Mouse (Mus musculus) heart, postnatal 0 days (tissue): Measurements from ENCODE around the gene Spink8. TPM values are rescaled to one million over a fixed set of nuclear protein-coding genes. Genes with fewer than 3 reads are reported as not detected.
A peak's percentile ranks its signal among the peaks of the same experiment; 100 is the strongest.

ENCODE experiments used
- ATAC-seq: fragments of 200-750 bp; cut with Nextera tagmentation; 2 replicates; pipeline ENCODE4 v1.8.0; 2017; ENCODE audit warnings: low read depth, moderate number of reproducible peaks, moderate library complexity; ENCODE audit not compliant: insufficient read depth
- DNase-seq: peaks from one replicate; pipeline ENCODE4 v3.0.0-alpha.2; 2016; ENCODE audit warnings: low spot score
- H3K27ac ChIP-seq: fragments of 300-500 bp; sonication (generic); 2 replicates; pipeline ENCODE4 v1.5.1; 2014; ENCODE audit warnings: low read depth, mild to moderate bottlenecking
- H3K27me3 ChIP-seq: fragments of 300-500 bp; sonication (generic); 2 replicates; pipeline ENCODE4 v1.6.1; 2014; ENCODE audit warnings: low read length, mixed read lengths; ENCODE audit not compliant: control insufficient read depth, insufficient read depth
- H3K36me3 ChIP-seq: fragments of 300-500 bp; sonication (generic); replicated peaks from 2 replicates; pipeline ENCODE4 v1.6.1; 2014; ENCODE audit warnings: low read length, mixed read lengths; ENCODE audit not compliant: control insufficient read depth, insufficient read depth
- H3K4me1 ChIP-seq: fragments of 300-500 bp; sonication (generic); 2 replicates; pipeline ENCODE4 v1.6.1; 2014; ENCODE audit warnings: antibody characterized with exemption; ENCODE audit not compliant: control insufficient read depth, insufficient read depth
- H3K4me2 ChIP-seq: fragments of 300-500 bp; sonication (generic); 2 replicates; pipeline ENCODE4 v1.6.1; 2014; ENCODE audit warnings: low read depth, mild to moderate bottlenecking, low read length, moderate library complexity
- H3K4me3 ChIP-seq: fragments of 300-500 bp; sonication (generic); 2 replicates; pipeline ENCODE4 v1.5.1; 2014; ENCODE audit warnings: low read depth, low read length
- H3K9ac ChIP-seq: fragments of 300-500 bp; sonication (generic); replicated peaks from 2 replicates; pipeline ENCODE4 v1.6.1; 2014; ENCODE audit warnings: low read depth, low read length, mixed read lengths
- H3K9me3 ChIP-seq: fragments of 300-500 bp; sonication (generic); replicated peaks from 2 replicates; pipeline ENCODE4 v1.6.1; 2016; ENCODE audit warnings: low read length; ENCODE audit not compliant: control insufficient read depth
- CTCF ChIP-seq: IDR thresholded peaks from 2 replicates; pipeline ENCODE4 v1.5.1; 2016; ENCODE audit warnings: antibody characterized with exemption, control low read depth, low read depth
- EP300 ChIP-seq: IDR thresholded peaks from 2 replicates; pipeline ENCODE4 v1.6.1; 2016; ENCODE audit warnings: antibody characterized with exemption, low read depth
- WGBS: fragments of 180-500 bp; shearing (Covaris S2); extraction: QIAGEN DNeasy Blood & Tissue Kit; methylation state at CpG from one replicate; pipeline ENCODE4 v1.1.7; 2014; 5-methylcytosine and 5-hydroxymethylcytosine counted together
- polyA plus RNA-seq: library from polyadenylated mRNA; unstranded; fragments of >200 nt; fragmentation: Nextera tagmentation; extraction: Ambion mirVana; gene quantifications from 2 replicates; pipeline ENCODE4 v1.2.1, GENCODE M21; 2015
- total RNA-seq: library from RNA; depleted of rRNA; stranded (reverse); fragments of >200 nt; gene quantifications from 2 replicates; pipeline ENCODE4 v1.2.3, GENCODE M21; 2014; ENCODE audit warnings: low replicate concordance; rRNA removed

The Spink8 gene
- total and polyA plus RNA-seq, 2 experiments from 2014 or later, result not detected

DNA sequence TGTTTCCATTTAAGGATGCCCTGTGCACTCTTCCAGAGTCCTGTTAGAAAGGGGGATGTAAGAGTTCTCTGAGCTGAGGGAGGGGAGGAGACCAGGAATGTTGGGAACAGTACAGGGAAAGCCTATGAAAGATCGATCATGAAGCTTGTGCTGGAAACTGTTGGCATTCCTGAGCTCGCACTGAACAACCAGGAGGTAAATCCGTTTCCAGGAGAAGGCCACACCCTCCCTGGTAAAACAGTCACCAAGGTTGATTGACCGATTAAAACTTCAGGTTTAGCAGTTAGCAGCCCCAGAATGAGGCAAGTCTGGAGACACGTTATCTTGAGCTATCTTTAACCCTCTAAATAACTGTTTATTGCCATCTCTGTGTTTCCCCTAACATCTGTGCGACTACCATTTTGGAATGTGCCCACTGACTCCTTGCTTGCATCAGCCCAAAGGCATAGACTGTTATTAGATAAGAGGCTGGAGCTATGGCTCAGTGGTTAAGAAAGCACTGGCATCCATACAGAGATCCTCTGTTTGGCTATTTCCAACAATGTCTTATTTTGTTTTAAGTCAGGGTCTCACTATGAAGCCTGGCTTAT, 59.0 kb downstream of the Spink8 start:
- no peak overlapping the region for H3K9ac ChIP-seq
- no peak overlapping the region for H3K4me2 ChIP-seq
- no peaks in the 10 kb centered on the region for H3K9me3 ChIP-seq
- no peak for TF ChIP-seq EP300
- TF ChIP-seq CTCF, result no peak
- no peak for DNase-seq
- no peak for ATAC-seq
- no peaks in the 10 kb centered on the region for H3K4me1 ChIP-seq
- H3K27me3 ChIP-seq, result no peaks in the 10 kb centered on the region
- no peak overlapping the region for H3K4me3 ChIP-seq
- no peaks in the 10 kb centered on the region for H3K36me3 ChIP-seq
- 37% methylated on average over 6 of the region's 6 CpGs for WGBS
- H3K27ac ChIP-seq, result no peak overlapping the region

DNA sequence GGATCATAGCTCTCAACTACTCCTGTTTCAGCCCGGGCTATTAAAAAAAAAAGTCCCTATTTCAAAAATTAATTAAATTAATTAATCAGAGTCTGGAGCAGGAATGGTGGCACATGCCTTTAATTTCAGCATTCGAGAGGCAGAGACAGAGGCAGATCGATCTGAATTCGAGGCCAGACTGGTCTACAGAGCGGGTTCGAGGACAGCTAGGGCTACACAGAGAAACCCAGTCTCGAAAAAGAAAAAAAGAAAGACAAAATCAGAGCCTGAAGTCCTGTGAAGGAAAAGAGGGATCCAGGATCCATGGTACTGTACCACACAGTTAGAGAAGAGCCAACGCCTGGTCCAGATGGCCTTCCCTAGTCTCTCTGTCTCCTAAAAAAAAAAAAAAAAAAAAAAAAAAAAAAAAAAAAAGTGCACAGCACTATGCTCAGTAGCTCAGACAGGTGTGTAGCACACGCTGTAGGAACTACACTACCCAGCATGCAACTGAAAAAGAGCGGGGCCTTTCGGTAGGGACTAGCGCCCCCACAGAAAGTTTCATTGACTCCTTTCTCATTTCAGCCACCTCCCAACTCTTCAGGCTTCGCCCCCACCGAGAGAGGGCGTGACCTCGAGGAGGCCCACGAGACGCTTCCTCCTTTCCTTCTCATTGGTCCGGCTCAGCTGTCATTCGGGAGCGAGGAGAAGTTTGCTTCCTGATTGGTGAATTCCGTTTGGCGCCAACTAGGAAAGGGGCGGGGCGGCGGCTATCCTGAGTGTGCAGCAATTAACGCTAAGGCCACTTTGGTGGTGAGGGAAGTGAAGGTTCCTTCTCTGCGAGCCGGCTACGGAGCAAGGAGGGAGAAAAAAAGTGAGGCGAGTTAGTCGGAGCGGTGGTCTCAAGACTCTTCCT, 63.0 kb downstream of the Spink8 start, which contains the start of gene Cdc25a:
Gene Cdc25a, plus strand, starts transcription at position 783 of the 895 bp plus-strand sequence.
- Histone ChIP-seq H3K4me1 (0 out of 2 replicates have a peak, but pooled peaks cover 7% of the 10 kb centered on the region), H3K4me3 (peak within 1 kb of the TSS; percentile 67), H3K9ac (peak within 1 kb of the TSS; percentile 78), H3K9me3 (no peaks in the 10 kb centered on the region), H3K36me3 (peaks cover 19% of the 10 kb centered on the region), H3K27me3 (no peaks in the 10 kb centered on the region), H3K4me2 (peak within 1 kb of the TSS; percentile 75), H3K27ac (peak within 1 kb of the TSS; percentile 77)
- 6% methylated on average over 33 of the region's 33 CpGs for WGBS
- DNase-seq (peak; percentile 100), ATAC-seq (peak; percentile 95)
- peak; percentile 41 for TF ChIP-seq EP300
- peak; percentile 64 for TF ChIP-seq CTCF

DNA sequence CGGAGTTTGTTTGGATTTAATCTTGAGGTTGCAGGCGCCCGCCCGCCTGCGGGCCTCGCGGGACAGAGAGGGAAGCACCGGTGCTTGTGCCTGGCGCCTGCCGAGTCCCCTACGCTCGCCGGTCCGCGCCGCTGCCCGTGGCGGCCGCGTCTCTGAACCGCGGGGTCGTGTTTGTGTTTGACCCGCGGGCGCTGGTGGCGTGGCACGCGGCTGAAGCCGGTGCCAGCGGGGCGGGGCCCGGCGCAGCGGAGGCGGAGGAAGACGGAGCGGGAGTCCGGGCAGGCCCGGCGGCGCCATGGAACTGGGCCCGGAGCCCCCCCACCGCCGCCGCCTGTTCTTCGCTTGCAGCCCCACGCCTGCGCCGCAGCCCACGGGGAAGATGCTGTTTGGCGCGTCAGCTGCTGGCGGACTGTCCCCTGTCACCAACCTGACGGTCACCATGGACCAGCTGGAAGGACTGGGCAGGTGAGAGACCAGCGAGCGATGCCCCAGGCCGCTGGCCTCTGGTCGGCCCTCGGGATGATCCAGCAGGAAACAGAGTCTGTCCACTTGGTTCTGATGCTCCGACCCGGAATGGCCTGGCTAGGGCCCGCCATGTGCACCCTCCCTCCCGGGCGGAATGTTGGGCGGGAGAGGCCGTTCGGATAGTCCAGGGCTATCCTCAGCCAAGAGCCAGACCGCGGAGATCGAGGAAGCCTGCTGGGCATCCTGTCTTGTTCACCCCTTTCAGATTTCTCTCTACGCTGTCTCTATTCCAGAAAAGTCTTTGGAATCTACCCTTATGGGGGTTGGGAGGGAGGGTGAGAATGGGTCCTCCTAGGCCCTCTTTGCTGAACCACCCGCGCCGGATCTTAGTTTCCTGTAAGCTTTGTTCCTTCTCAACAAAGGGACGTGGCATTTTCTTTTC, 63.9 kb downstream of the Spink8 start:
- Histone ChIP-seq H3K27me3 (no peaks in the 10 kb centered on the region), H3K4me3 (peak overlapping the region; percentile 67), H3K36me3 (peaks cover 28% of the 10 kb centered on the region), H3K4me2 (peak overlapping the region; percentile 75), H3K9ac (peak overlapping the region; percentile 78), H3K4me1 (0 out of 2 replicates have a peak, but pooled peaks cover 7% of the 10 kb centered on the region), H3K9me3 (no peaks in the 10 kb centered on the region), H3K27ac (peak overlapping the region; percentile 77)
- TF ChIP-seq EP300 (no peak), CTCF (no peak)
- ATAC-seq (peak; percentile 68), DNase-seq (no peak)
- WGBS, result under 1% methylated on average over 73 of the region's 76 CpGs

Other genes with a start within 250 kb of the Spink8 start
- not detected in 2 replicates for gene Fbxw15, start 244.0 kb upstream of the Spink8 start, total RNA-seq
- gene Fbxw15, start 244.0 kb upstream of the Spink8 start, polyA plus RNA-seq, result not detected in 2 replicates
- not detected in 2 replicates for gene Fbxw24, start 186.2 kb upstream of the Spink8 start, total RNA-seq
- gene Fbxw24, start 186.2 kb upstream of the Spink8 start, polyA plus RNA-seq, result not detected in 2 replicates
- gene Fbxw25, start 147.6 kb upstream of the Spink8 start, total RNA-seq, result not detected in 2 replicates
- not detected in 2 replicates for gene Fbxw25, start 147.6 kb upstream of the Spink8 start, polyA plus RNA-seq
- gene Fbxw18, start 109.6 kb upstream of the Spink8 start, total RNA-seq, result not detected in 2 replicates
- gene Fbxw18, start 109.6 kb upstream of the Spink8 start, polyA plus RNA-seq, result not detected in 2 replicates
- gene Fbxw26, start 66.2 kb upstream of the Spink8 start, total RNA-seq, result not detected in 2 replicates
- gene Fbxw26, start 66.2 kb upstream of the Spink8 start, polyA plus RNA-seq, result not detected in 2 replicates
- not detected in 2 replicates for gene Fbxw27, start 21.6 kb upstream of the Spink8 start, total RNA-seq
- not detected in 2 replicates for gene Fbxw27, start 21.6 kb upstream of the Spink8 start, polyA plus RNA-seq
- gene Nme6, start 20.5 kb downstream of the Spink8 start, total RNA-seq, result 30.4 and 37.3 TPM in 2 replicates
- gene Nme6, start 20.5 kb downstream of the Spink8 start, polyA plus RNA-seq, result 42.2 and 48.2 TPM in 2 replicates
- 8.4 TPM in 1 of 2 replicates, not detected in the other for gene Camp, start 37.3 kb downstream of the Spink8 start, total RNA-seq
- 0.89 and 1.2 TPM in 2 replicates for gene Camp, start 37.3 kb downstream of the Spink8 start, polyA plus RNA-seq
- gene Cdc25a, start 63.3 kb downstream of the Spink8 start, total RNA-seq, result 7.7 and 14.3 TPM in 2 replicates
- gene Cdc25a, start 63.3 kb downstream of the Spink8 start, polyA plus RNA-seq, result 7.0 TPM in 2 replicates
- gene Map4, start 119.2 kb downstream of the Spink8 start, total RNA-seq, result 145 and 172 TPM in 2 replicates
- gene Map4, start 119.2 kb downstream of the Spink8 start, polyA plus RNA-seq, result 50.6 and 54.2 TPM in 2 replicates